Mouse (Mus musculus) activated CD4-positive, CD25-positive, alpha-beta regulatory T cell, adult 4 months (primary cell): Measurements from ENCODE around the gene Cbr2. TPM values are rescaled to one million over a fixed set of nuclear protein-coding genes. Genes with fewer than 3 reads are reported as not detected.

Experiments
- polyA plus RNA-seq, 2 experiments: library from polyadenylated mRNA; unstranded; fragments of 100-300 nt; shearing (Covaris generic); gene quantifications; one replicate each; pipeline ENCODE4 v1.2.1; 2017

Gene Cbr2
- polyA plus RNA-seq, 2 experiments from 2014 or later = not detected

Other genes with a start within 250 kb of the Cbr2 start
- 10 to 100 TPM; 73.5 to 74.7 TPM for gene Mrpl12, start 247.5 kb downstream of the Cbr2 start, polyA plus RNA-seq
- 10 to 100 TPM in 1 of 2 experiments, 1 to 10 TPM in 1; 9.7 to 12.3 TPM for gene Slc25a10, start 240.3 kb downstream of the Cbr2 start, polyA plus RNA-seq
- not detected for gene Gcgr, start 201.4 kb downstream of the Cbr2 start, polyA plus RNA-seq
- gene Mcrip1, start 182.4 kb downstream of the Cbr2 start, polyA plus RNA-seq = 100 to 1,000 TPM; 121 to 128 TPM
- not detected for gene Ppp1r27, start 181.0 kb downstream of the Cbr2 start, polyA plus RNA-seq
- gene P4hb, start 158.9 kb downstream of the Cbr2 start, polyA plus RNA-seq = 100 to 1,000 TPM; 140 to 160 TPM
- gene Arhgdia, start 150.5 kb downstream of the Cbr2 start, polyA plus RNA-seq = 100 to 1,000 TPM; 601 to 860 TPM
- 10 to 100 TPM; 18.9 to 51.6 TPM for gene Alyref, start 133.7 kb downstream of the Cbr2 start, polyA plus RNA-seq
- 100 to 1,000 TPM; 112 to 117 TPM for gene Anapc11, start 133.7 kb downstream of the Cbr2 start, polyA plus RNA-seq
- gene Npb, start 123.6 kb downstream of the Cbr2 start, polyA plus RNA-seq = not detected
- gene Pcyt2, start 114.2 kb downstream of the Cbr2 start, polyA plus RNA-seq = 100 to 1,000 TPM in 1 of 2 experiments, 10 to 100 TPM in 1; 84.5 to 112 TPM
- gene Sirt7, start 106.9 kb downstream of the Cbr2 start, polyA plus RNA-seq = 10 to 100 TPM; 50.8 to 61.8 TPM
- gene Mafg, start 98.5 kb downstream of the Cbr2 start, polyA plus RNA-seq = 10 to 100 TPM; 10.7 to 14.3 TPM
- under 1 TPM in 1 of 2 experiments, not detected in 1; 0.48 TPM for gene Pycr1, start 88.3 kb downstream of the Cbr2 start, polyA plus RNA-seq
- not detected for gene Myadml2, start 84.0 kb downstream of the Cbr2 start, polyA plus RNA-seq
- gene Notum, start 70.9 kb downstream of the Cbr2 start, polyA plus RNA-seq = not detected
- 100 to 1,000 TPM in 1 of 2 experiments, 10 to 100 TPM in 1; 78.1 to 110 TPM for gene Aspscr1, start 59.1 kb downstream of the Cbr2 start, polyA plus RNA-seq
- 100 to 1,000 TPM; 163 to 165 TPM for gene Cenpx, start 18.4 kb downstream of the Cbr2 start, polyA plus RNA-seq
- gene Lrrc45, start 18.2 kb downstream of the Cbr2 start, polyA plus RNA-seq = 10 to 100 TPM; 19.7 to 24.1 TPM
- gene Rac3, start 10.6 kb downstream of the Cbr2 start, polyA plus RNA-seq = not detected
- 10 to 100 TPM; 17.0 to 20.9 TPM for gene Dcxr, start 4.8 kb downstream of the Cbr2 start, polyA plus RNA-seq
- 10 to 100 TPM; 35.6 to 69.1 TPM for gene Hmga1b, start 30.7 kb upstream of the Cbr2 start, polyA plus RNA-seq
- 1 to 10 TPM; 3.5 to 4.9 TPM for gene Rfng, start 52.1 kb upstream of the Cbr2 start, polyA plus RNA-seq
- 100 to 1,000 TPM; 118 to 137 TPM for gene Gps1, start 52.2 kb upstream of the Cbr2 start, polyA plus RNA-seq
- 10 to 100 TPM; 30.9 to 31.9 TPM for gene Dus1l, start 64.3 kb upstream of the Cbr2 start, polyA plus RNA-seq
- 10 to 100 TPM; 28.8 to 40.3 TPM for gene Fasn, start 92.4 kb upstream of the Cbr2 start, polyA plus RNA-seq
- under 1 TPM; 0.41 to 0.46 TPM for gene Ccdc57, start 200.8 kb upstream of the Cbr2 start, polyA plus RNA-seq
- 1 to 10 TPM; 3.8 to 4.0 TPM for gene Slc16a3, start 216.4 kb upstream of the Cbr2 start, polyA plus RNA-seq